ENCODE assay signal across 23 mouse cellular contexts in the genomic region with DNA sequence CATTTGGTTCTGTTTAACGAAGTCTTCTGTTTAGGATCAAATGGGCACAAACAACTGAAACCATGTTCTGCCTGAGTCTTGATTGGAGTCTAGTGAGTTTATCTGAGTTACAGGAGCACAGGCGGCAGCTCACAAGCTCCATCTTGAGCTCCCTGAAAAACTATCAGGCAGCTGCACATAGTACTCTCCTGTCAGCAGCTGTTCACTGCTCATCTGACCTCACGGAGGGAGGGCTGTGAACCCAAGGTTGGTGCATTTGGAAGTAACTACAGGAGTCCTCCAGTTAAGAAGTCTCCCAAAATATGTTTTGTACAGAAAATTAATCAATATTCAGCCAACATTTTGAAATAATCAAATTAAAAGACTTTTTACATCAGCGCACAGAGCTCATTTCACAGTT. TPM values are rescaled to one million over a fixed set of nuclear protein-coding genes. Genes with fewer than 3 reads are reported as not detected.
A peak's percentile ranks its signal among the peaks of the same experiment; 100 is the strongest.
DNase-seq lines count a peak whose midpoint lies in the region; ATAC-seq and TF ChIP-seq lines count a peak whose summit lies in the region.
"Had no signal": no experiment of that assay in that cellular context is flagged by ENCODE, and none has a peak within 500 bp of the region (broad histone marks: within the 10 kb centered on the region; RNA-seq: fewer than 3 reads in every experiment).

No protein-coding gene starts in this region.

- peak; percentile 47; the same call in 1 of the 2 replicates for ATAC-seq in embryonic facial prominence, embryonic 14.5 days (ENCODE audit: low read depth)
- ATAC-seq in limb, embryonic 14.5 days (ENCODE audit: low FRiP score, low read depth): 0 out of 2 replicates have a peak, but pooled peaks have one; percentile 34
- ATAC-seq in midbrain, embryonic 11.5 days (ENCODE audit: low FRiP score): no peak
- ATAC-seq: activated CD4-positive, CD25-positive, alpha-beta regulatory T cell, adult 4 months; CD4-positive, CD25-positive, alpha-beta regulatory T cell, adult 4 months; forebrain, embryonic 13.5 days; forebrain, embryonic 15.5 days; Patski had no signal

- H3K4me1 ChIP-seq in embryonic facial prominence, embryonic 14.5 days (ENCODE audit: control insufficient read depth, insufficient read depth, low read length): no peaks in the 10 kb centered on the region
- H3K4me1 ChIP-seq in embryonic facial prominence, embryonic 10.5 days: peaks cover 2% of the 10 kb centered on the region
- no peaks in the 10 kb centered on the region for H3K4me1 ChIP-seq in limb, embryonic 14.5 days (ENCODE audit: control insufficient read depth, insufficient read depth, low read length)
- H3K4me1 ChIP-seq in limb, embryonic 10.5 days: peaks cover 3% of the 10 kb centered on the region
- H3K4me1 ChIP-seq in midbrain, embryonic 11.5 days (ENCODE audit: control insufficient read depth, insufficient read depth, low read length): no peaks in the 10 kb centered on the region
- H3K4me1 ChIP-seq: forebrain, embryonic 13.5 days; forebrain, embryonic 15.5 days had no signal

- no peak overlapping the region for H3K27ac ChIP-seq in embryonic facial prominence, embryonic 14.5 days (replicated peaks; ENCODE audit: low read depth, low read length)
- H3K27ac ChIP-seq in embryonic facial prominence, embryonic 10.5 days (replicated peaks): no peak overlapping the region
- H3K27ac ChIP-seq in gastrocnemius, adult 2 months: peak overlapping the region; percentile 66
- H3K27ac ChIP-seq in limb, embryonic 14.5 days (replicated peaks; ENCODE audit: low read depth, low read length): no peak overlapping the region
- H3K27ac ChIP-seq in limb, embryonic 10.5 days: no peak overlapping the region
- H3K27ac ChIP-seq in midbrain, embryonic 11.5 days (ENCODE audit: low read depth, low read length): no peak overlapping the region
- H3K27ac ChIP-seq: embryonic facial prominence, embryonic 13.5 days; forebrain, embryonic 13.5 days; forebrain, embryonic 15.5 days had no signal

- no peak overlapping the region for H3K4me3 ChIP-seq in embryonic facial prominence, embryonic 14.5 days (ENCODE audit: low read depth, low read length)
- no peak overlapping the region for H3K4me3 ChIP-seq in embryonic facial prominence, embryonic 10.5 days
- no peak overlapping the region for H3K4me3 ChIP-seq in gastrocnemius, adult 2 months
- no peak overlapping the region for H3K4me3 ChIP-seq in limb, embryonic 14.5 days (replicated peaks; ENCODE audit: low read length)
- H3K4me3 ChIP-seq in limb, embryonic 10.5 days: no peak overlapping the region
- H3K4me3 ChIP-seq in midbrain, embryonic 11.5 days (ENCODE audit: low read depth, low read length): no peak overlapping the region
- H3K4me3 ChIP-seq: embryonic facial prominence, embryonic 13.5 days; forebrain, embryonic 13.5 days; forebrain, embryonic 15.5 days had no signal

- H3K27me3 ChIP-seq in embryonic facial prominence, embryonic 14.5 days (replicated peaks; ENCODE audit: control insufficient read depth, insufficient read depth, low read length): no peaks in the 10 kb centered on the region
- H3K27me3 ChIP-seq in embryonic facial prominence, embryonic 10.5 days (replicated peaks; ENCODE audit: low read depth, poor library complexity, severe bottlenecking): no peaks in the 10 kb centered on the region
- no peaks in the 10 kb centered on the region for H3K27me3 ChIP-seq in limb, embryonic 14.5 days (ENCODE audit: control insufficient read depth, insufficient read depth, low read length)
- H3K27me3 ChIP-seq in limb, embryonic 10.5 days (ENCODE audit: low read depth, poor library complexity, severe bottlenecking): no peaks in the 10 kb centered on the region
- H3K27me3 ChIP-seq in midbrain, embryonic 11.5 days (ENCODE audit: control insufficient read depth, insufficient read depth, low read length): no peaks in the 10 kb centered on the region
- H3K27me3 ChIP-seq: CH12.LX; embryonic facial prominence, embryonic 13.5 days; forebrain, embryonic 13.5 days; forebrain, embryonic 15.5 days; Patski had no signal

- 72% methylated on average over 4 of the region's 4 CpGs for WGBS in embryonic facial prominence, embryonic 14.5 days
- WGBS in embryonic facial prominence, embryonic 10.5 days: 87% methylated on average over 4 of the region's 4 CpGs
- 73% methylated on average over 4 of the region's 4 CpGs for WGBS in limb, embryonic 14.5 days
- WGBS in limb, embryonic 10.5 days: 89% methylated on average over 4 of the region's 4 CpGs
- WGBS in midbrain, embryonic 11.5 days: 83% methylated on average over 4 of the region's 4 CpGs

- intact Hi-C loops in gastrocnemius, adult 2 months (cut with DNase I): no loop called here
- intact Hi-C loops in gastrocnemius, postnatal 36 days (cut with DNase I): no loop called here

- H3K9ac ChIP-seq in embryonic facial prominence, embryonic 14.5 days (ENCODE audit: low read depth, low read length): no peak overlapping the region
- H3K9ac ChIP-seq in limb, embryonic 14.5 days (ENCODE audit: low read depth, low read length, severe bottlenecking): no peak overlapping the region
- no peak overlapping the region for H3K9ac ChIP-seq in midbrain, embryonic 11.5 days (ENCODE audit: low read length)
- H3K9ac ChIP-seq: embryonic facial prominence, embryonic 13.5 days; forebrain, embryonic 13.5 days; forebrain, embryonic 15.5 days had no signal

- H3K36me3 ChIP-seq in embryonic facial prominence, embryonic 14.5 days (ENCODE audit: control insufficient read depth, insufficient read depth, low read length): peaks cover 98% of the 10 kb centered on the region
- H3K36me3 ChIP-seq in embryonic facial prominence, embryonic 10.5 days (replicated peaks): peaks cover 100% of the 10 kb centered on the region
- H3K36me3 ChIP-seq in limb, embryonic 14.5 days (ENCODE audit: control insufficient read depth, insufficient read depth, low read length): peaks cover 96% of the 10 kb centered on the region
- peaks cover 99% of the 10 kb centered on the region for H3K36me3 ChIP-seq in limb, embryonic 10.5 days
- peaks cover 32% of the 10 kb centered on the region for H3K36me3 ChIP-seq in midbrain, embryonic 11.5 days (ENCODE audit: control insufficient read depth, insufficient read depth, low read length)

- no peak for TF ChIP-seq POLR2A in limb, embryonic 14.5 days (IDR thresholded peaks at IDR 0.05; ENCODE audit: borderline replicate concordance, extremely low read depth, insufficient read depth, insufficient read length)

- no peak for TF ChIP-seq CTCF in gastrocnemius, adult 2 months (IDR thresholded peaks at IDR 0.05)

- H3K9me3 ChIP-seq in embryonic facial prominence, embryonic 14.5 days (ENCODE audit: control insufficient read depth, low read length): no peaks in the 10 kb centered on the region
- no peaks in the 10 kb centered on the region for H3K9me3 ChIP-seq in embryonic facial prominence, embryonic 10.5 days
- no peaks in the 10 kb centered on the region for H3K9me3 ChIP-seq in limb, embryonic 14.5 days (ENCODE audit: control insufficient read depth, low read length)
- H3K9me3 ChIP-seq in limb, embryonic 10.5 days (replicated peaks): no peaks in the 10 kb centered on the region
- no peaks in the 10 kb centered on the region for H3K9me3 ChIP-seq in midbrain, embryonic 11.5 days (ENCODE audit: control insufficient read depth, low read length)
- H3K9me3 ChIP-seq: embryonic facial prominence, embryonic 13.5 days; forebrain, embryonic 13.5 days; forebrain, embryonic 15.5 days; G1E had no signal

- no peak overlapping the region for H3K4me2 ChIP-seq in embryonic facial prominence, embryonic 14.5 days (ENCODE audit: low read depth, low read length)
- H3K4me2 ChIP-seq in limb, embryonic 14.5 days (replicated peaks; ENCODE audit: low read depth, low read length, severe bottlenecking): no peak overlapping the region
- H3K4me2 ChIP-seq in midbrain, embryonic 11.5 days: no peak overlapping the region
- H3K4me2 ChIP-seq: embryonic facial prominence, embryonic 13.5 days; forebrain, embryonic 13.5 days; forebrain, embryonic 15.5 days had no signal

- peak; percentile 40 for DNase-seq in embryonic facial prominence, embryonic 14.5 days (ENCODE audit: low spot score)
- no peak for DNase-seq in embryonic facial prominence, embryonic 10.5 days (ENCODE audit: low spot score)
- DNase-seq in gastrocnemius, adult 2 months: peak; percentile 31
- DNase-seq in gastrocnemius, postnatal 36 days: no peak
- no peak for DNase-seq in limb, embryonic 14.5 days (ENCODE audit: low spot score)
- DNase-seq in limb, embryonic 10.5 days (ENCODE audit: low spot score): no peak
- DNase-seq in midbrain, embryonic 11.5 days (ENCODE audit: low spot score, missing footprints): no peak
- DNase-seq: adrenal gland, adult 8-10 months; adrenal gland, postnatal 14 days; adrenal gland, postnatal 36 days; B cell, adult 2 months; cerebellum, adult 9-10 months; cerebellum, postnatal 10 days had no signal

RNA-seq across cellular contexts. Expression of a gene that starts 33.2 kb away (rescaled TPM):
- polyA plus RNA-seq in embryonic facial prominence, embryonic 14.5 days (2014; fragmentation: Nextera tagmentation; extraction: Ambion mirVana): 1.1 and 1.3 TPM in 2 replicates
- 1.2 and 1.4 TPM in 2 replicates for polyA plus RNA-seq in embryonic facial prominence, embryonic 10.5 days (2016; fragmentation: Nextera tagmentation; extraction: Ambion mirVana)
- total RNA-seq in gastrocnemius, adult 2 months (2021): 1 to 10 TPM; 1.0 TPM
- 1 to 10 TPM; 1.2 to 1.7 TPM for total RNA-seq in gastrocnemius, postnatal 36 days (2021)
- polyA plus RNA-seq in limb, embryonic 14.5 days (2012; rRNA removed): 3.1 and 4.6 TPM in 2 replicates
- 1.1 and 1.2 TPM in 2 replicates for polyA plus RNA-seq in limb, embryonic 14.5 days (2014; fragmentation: Nextera tagmentation; extraction: Ambion mirVana)
- polyA plus RNA-seq in limb, embryonic 10.5 days (2016; fragmentation: Nextera tagmentation; extraction: Ambion mirVana): 1.4 and 1.5 TPM in 2 replicates
- polyA plus RNA-seq in midbrain, embryonic 11.5 days (2014; fragmentation: Nextera tagmentation; extraction: Ambion mirVana): 1.0 and 1.2 TPM in 2 replicates

RNA-seq across cellular contexts. Expression of a gene that starts 33.4 kb away (rescaled TPM):
- 16.5 and 17.6 TPM in 2 replicates for polyA plus RNA-seq in embryonic facial prominence, embryonic 14.5 days (2014; fragmentation: Nextera tagmentation; extraction: Ambion mirVana)
- polyA plus RNA-seq in embryonic facial prominence, embryonic 10.5 days (2016; fragmentation: Nextera tagmentation; extraction: Ambion mirVana): 16.6 and 19.8 TPM in 2 replicates
- 1 to 10 TPM; 4.3 to 4.5 TPM for total RNA-seq in gastrocnemius, adult 2 months (2021)
- total RNA-seq in gastrocnemius, postnatal 36 days (2021): 1 to 10 TPM; 5.8 to 5.9 TPM
- 28.2 and 31.1 TPM in 2 replicates for polyA plus RNA-seq in limb, embryonic 14.5 days (2012; rRNA removed)
- 19.0 and 24.5 TPM in 2 replicates for polyA plus RNA-seq in limb, embryonic 14.5 days (2014; fragmentation: Nextera tagmentation; extraction: Ambion mirVana)
- 25.1 and 28.2 TPM in 2 replicates for polyA plus RNA-seq in limb, embryonic 10.5 days (2016; fragmentation: Nextera tagmentation; extraction: Ambion mirVana)
- polyA plus RNA-seq in midbrain, embryonic 11.5 days (2014; fragmentation: Nextera tagmentation; extraction: Ambion mirVana): 4.5 and 4.7 TPM in 2 replicates

RNA-seq across cellular contexts. Expression of a gene that starts 48.8 kb away (rescaled TPM):
- not detected in 2 replicates for polyA plus RNA-seq in embryonic facial prominence, embryonic 14.5 days (2014; fragmentation: Nextera tagmentation; extraction: Ambion mirVana)
- polyA plus RNA-seq in embryonic facial prominence, embryonic 10.5 days (2016; fragmentation: Nextera tagmentation; extraction: Ambion mirVana): 0.69 and 1.4 TPM in 2 replicates
- not detected for total RNA-seq in gastrocnemius, adult 2 months (2021)
- total RNA-seq in gastrocnemius, postnatal 36 days (2021): not detected
- polyA plus RNA-seq in limb, embryonic 14.5 days (2012; rRNA removed): 0.11 and 0.41 TPM in 2 replicates
- polyA plus RNA-seq in limb, embryonic 14.5 days (2014; fragmentation: Nextera tagmentation; extraction: Ambion mirVana): not detected in 2 replicates
- 1.6 and 2.3 TPM in 2 replicates for polyA plus RNA-seq in limb, embryonic 10.5 days (2016; fragmentation: Nextera tagmentation; extraction: Ambion mirVana)
- polyA plus RNA-seq in midbrain, embryonic 11.5 days (2014; fragmentation: Nextera tagmentation; extraction: Ambion mirVana): 0.65 and 1.3 TPM in 2 replicates
- total RNA-seq: adrenal gland, adult 18-20 months; adrenal gland, adult 8-10 months; adrenal gland, postnatal 36 days had no signal
- polyA plus RNA-seq: cerebellum, adult 2 months; embryonic facial prominence, embryonic 13.5 days; forebrain, embryonic 13.5 days; forebrain, embryonic 15.5 days; Patski had no signal

Comparison
In these comparisons a context has a peak if more than half of its experiments do, and no peak if none do; other contexts are left out.
1. DNase-seq: peak in embryonic facial prominence, embryonic 14.5 days (single experiment) and gastrocnemius, adult 2 months (single experiment); none in embryonic facial prominence, embryonic 10.5 days (single experiment), gastrocnemius, postnatal 36 days (0 of 2), limb, embryonic 14.5 days (single experiment), limb, embryonic 10.5 days (single experiment) and midbrain, embryonic 11.5 days (single experiment).